Mouse (Mus musculus): ENCODE results near the gene Zfp536.

The Zfp536 gene

DNA sequence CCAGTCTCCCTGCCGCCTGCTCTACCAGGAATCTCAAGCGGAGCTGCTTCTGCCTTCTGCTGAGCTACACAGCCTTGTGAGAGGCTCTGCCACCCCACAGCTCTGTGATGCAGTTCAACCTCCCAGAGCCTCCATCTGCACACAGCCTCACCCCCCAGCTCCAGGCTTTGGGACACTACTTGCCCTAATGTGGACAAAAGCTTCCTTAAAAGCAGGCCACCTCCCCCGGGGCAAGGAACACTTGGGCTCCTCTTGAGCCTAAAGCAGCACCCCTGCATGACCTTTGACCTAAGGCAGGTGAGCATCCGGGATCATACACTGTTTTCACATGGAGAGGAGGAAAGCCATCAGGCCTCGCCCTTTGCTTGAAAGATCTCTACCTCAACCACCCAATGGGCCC, 219.0 kb downstream of the Zfp536 start:
- DNase-seq (ENCODE audit: low read depth, low spot score) = no peak

GRCm38 (mm10) chr7:37553646-37554045, 219.8 kb downstream of the Zfp536 start:
- no peak for DNase-seq (ENCODE audit: low read depth, low spot score)

GRCm38 (mm10) chr7:37552384-37552783, 221.1 kb downstream of the Zfp536 start:
- no peak for DNase-seq (ENCODE audit: low read depth, low spot score)

DNA sequence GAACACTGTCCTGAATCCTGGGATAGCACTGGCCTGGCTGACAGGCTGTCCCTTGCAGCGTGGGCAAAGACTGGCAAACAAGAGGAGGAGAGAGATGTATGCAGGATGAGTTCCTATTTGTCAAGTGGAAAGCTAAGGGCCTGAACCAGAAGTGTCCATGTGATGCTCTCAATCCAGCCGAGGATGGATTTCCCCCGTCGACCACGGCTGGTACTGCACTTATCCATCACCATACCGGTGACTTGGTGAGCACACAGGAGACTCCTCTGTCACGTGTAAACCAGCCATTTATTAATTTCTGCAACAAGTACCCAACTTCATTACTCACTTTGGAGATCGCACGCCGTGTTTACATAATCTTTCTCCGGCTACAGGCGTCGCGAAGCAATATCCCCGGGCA, 224.6 kb downstream of the Zfp536 start:
- no peak for DNase-seq (ENCODE audit: low read depth, low spot score)

- DNase-seq (ENCODE audit: low read depth, low spot score) = no peak
Measured at GRCm38 (mm10) chr7:37544011-37544410, 229.4 kb downstream of the Zfp536 start.

DNA sequence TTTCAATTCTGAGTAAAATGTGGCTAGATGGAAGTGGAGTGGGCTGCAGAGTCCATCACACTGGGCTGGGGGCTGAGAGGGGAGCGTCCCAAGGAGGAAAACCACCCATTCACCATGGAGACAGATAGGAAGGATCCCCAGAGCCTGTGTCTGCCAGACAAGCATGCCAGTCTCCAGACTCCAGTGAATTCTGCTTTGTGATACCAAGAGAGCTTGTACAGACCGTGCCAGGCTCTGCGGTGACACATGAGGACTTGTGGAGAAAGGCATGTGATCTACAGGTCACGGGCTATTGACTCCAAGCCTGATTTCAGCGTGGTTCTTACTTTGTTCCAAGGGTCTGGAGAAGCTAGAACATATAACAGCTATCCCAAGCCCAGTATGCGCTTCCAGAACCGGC, 230.5 kb downstream of the Zfp536 start:
- no peak for DNase-seq (ENCODE audit: low read depth, low spot score)

DNA sequence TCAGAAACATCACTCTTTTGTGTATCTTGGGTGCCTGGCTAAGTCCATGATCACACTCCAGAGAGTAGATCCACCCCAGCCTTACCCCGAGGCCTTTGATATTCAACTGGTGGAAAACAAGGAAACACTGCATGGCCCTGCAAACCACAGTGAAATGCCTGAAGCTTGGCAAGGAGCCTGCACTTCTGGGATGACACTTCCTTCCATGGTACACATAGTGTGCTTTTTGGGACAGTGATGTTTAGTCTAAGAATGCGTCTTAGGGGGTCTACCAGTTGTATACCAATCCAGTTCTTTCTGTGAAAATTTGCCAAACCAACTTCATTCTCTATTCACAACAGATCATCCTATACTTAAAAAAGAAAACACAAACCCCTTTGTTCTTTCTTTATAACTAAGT, 242.3 kb downstream of the Zfp536 start:
- no peak for DNase-seq (ENCODE audit: low read depth, low spot score)

DNA sequence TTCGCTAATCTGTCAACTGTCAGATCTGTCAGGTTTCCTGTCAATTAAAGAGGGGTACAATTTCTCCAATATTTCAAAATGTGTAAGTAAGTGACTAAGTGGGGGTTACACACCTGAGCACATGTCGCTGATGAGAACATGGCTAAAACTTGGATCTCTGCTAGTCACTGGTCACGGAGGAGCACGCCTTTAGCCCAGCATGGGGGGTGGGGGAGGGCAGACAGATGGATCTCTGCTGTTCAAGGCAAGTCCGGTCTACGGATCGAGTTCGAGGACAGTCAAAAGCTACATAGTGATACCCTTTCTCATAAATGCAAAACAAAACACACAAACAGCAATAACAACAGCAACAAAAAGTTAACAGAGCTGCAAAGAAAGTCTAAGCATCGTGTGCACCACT, 245.1 kb downstream of the Zfp536 start:
- DNase-seq (ENCODE audit: low read depth, low spot score) = no peak

- DNase-seq (ENCODE audit: low read depth, low spot score) = no peak
Measured at GRCm38 (mm10) chr7:37527890-37528289, 245.6 kb downstream of the Zfp536 start.

DNA sequence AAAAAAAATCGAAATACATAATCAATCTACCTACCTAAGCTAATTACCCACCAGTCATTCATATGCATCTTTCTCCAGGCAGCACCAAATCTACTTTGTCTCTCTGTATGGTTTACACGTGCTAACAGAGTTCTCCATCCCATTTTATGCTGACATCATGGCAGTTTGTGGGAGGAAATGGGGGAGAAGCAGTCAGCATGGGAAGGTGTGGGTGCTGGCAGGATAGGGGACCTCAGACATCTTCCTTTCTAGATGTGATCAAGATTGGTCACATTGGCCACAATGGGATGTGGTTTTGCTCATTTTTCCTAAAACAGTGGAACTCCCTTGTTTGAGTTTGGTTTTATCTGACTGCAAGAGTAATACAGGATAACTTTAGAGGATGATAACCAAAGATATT, 252.0 kb downstream of the Zfp536 start:
- peak; percentile 21 for DNase-seq (ENCODE audit: low read depth, low spot score)

- DNase-seq (ENCODE audit: low read depth, low spot score) = no peak
Measured at GRCm38 (mm10) chr7:37510933-37511675, 262.3 kb downstream of the Zfp536 start.

GRCm38 (mm10) chr7:37509700-37510099, 263.7 kb downstream of the Zfp536 start:
- no peak for DNase-seq (ENCODE audit: low read depth, low spot score)

DNA sequence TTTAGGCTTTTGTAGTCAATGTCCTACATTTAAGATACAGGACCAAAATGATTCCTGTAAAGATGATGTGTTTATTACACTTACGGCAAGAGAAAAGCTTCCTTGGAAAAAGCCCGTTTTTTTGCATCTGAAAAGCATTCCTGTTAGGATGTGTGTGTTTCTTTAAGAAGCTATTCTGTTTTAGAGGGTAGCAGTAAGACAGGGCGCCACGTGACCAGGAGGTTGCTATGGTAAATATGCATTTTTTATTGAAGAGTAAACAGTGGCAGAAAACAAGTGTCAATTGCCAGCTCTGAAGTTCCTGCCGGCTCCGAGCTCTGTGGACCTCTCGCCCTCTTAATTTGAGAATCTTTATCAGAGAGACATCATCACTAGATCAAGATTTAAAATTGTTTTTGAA, 267.9 kb downstream of the Zfp536 start:
- DNase-seq (ENCODE audit: low read depth, low spot score) = no peak

GRCm38 (mm10) chr7:37505096-37505495, 268.3 kb downstream of the Zfp536 start:
- no peak for DNase-seq (ENCODE audit: low read depth, low spot score)

GRCm38 (mm10) chr7:37498881-37499280, 274.6 kb downstream of the Zfp536 start:
- peak; percentile 44 for DNase-seq (ENCODE audit: low read depth, low spot score)

GRCm38 (mm10) chr7:37496491-37496890, 276.9 kb downstream of the Zfp536 start:
- DNase-seq (ENCODE audit: low read depth, low spot score) = no peak

DNA sequence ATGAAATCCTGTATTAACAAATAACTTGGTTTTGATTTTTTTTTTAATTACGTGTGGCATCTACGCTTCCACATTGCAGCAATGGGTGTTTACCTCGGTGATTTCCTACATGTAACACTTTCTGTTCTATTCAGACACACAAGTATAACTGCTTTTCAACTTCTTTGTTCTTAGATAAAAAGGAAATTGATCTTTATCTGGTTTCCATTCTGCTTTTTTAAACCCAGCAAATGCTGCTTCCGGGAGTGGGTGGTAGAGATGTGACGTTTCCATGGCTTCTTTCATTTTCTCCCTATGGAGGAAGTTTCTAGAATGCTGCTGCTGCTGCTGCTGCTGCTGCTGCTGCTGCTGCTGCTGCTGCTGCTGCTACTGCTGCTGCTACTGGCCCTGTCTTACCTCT, 283.1 kb downstream of the Zfp536 start:
- DNase-seq (ENCODE audit: low read depth, low spot score) = peak; percentile 93

DNA sequence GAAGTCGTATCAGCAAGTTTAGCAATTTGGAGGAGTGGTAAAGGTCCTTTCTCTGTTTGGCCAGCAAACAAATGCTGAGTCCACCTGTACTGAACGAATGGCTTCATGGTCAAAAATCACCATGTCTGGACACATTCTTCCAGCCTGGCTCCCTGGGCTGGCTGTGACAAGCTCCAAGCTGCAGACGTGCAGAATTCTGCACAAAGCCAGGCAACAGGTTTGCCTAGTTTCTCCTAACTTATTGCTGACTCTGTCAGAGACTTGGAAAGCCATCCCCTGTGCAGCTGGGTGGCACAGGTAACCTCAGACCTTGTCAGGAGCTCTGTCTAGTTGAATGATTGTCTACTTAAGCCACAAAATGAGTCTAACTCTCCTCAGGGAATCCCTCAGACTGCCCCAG, 288.5 kb downstream of the Zfp536 start:
- DNase-seq (ENCODE audit: low read depth, low spot score) = no peak

DNA sequence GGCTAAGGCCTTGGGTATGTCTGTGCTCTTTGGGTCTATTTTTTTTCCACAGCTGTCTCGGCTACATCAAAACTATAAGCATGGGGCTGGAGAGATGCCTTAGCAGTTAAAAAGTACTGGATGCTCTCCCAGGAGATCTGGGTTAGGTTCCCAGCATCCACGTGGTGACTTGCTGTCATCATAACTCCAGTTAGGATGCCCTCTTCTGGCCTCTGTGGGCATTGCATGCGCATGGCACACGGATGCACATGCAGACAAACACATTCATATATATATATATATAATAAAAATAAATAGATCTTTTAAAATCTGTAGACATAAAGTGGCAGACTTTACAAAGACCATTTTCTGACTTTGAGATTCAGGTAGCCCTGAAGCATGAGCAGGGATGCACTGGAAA, 290.9 kb downstream of the Zfp536 start:
- DNase-seq (ENCODE audit: low read depth, low spot score) = no peak

GRCm38 (mm10) chr7:37481165-37481564, 292.3 kb downstream of the Zfp536 start:
- DNase-seq (ENCODE audit: low read depth, low spot score) = no peak

- DNase-seq (ENCODE audit: low read depth, low spot score) = no peak
Measured at GRCm38 (mm10) chr7:37477309-37477708, 296.1 kb downstream of the Zfp536 start.

DNA sequence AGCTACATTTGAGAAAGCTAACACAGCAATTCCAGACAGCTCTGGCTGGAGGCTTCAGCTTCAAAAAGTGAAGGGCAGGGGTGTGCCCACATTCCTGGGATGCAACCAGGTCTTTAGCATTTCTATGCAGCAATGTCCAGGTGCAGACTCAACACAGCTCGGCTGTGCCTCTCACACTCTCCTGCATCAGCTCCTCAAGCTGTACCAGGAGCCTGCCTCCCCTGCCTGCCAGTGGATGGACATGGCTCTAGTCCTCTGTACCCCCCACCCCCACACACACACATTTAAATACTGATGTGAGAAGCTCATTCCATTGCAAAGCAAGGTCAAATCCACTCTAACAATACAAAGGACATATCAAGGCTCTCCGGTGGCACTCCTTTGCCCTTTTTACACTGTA, 298.0 kb downstream of the Zfp536 start:
- DNase-seq (ENCODE audit: low read depth, low spot score) = no peak

GRCm38 (mm10) chr7:37474284-37474683, 299.2 kb downstream of the Zfp536 start:
- no peak for DNase-seq (ENCODE audit: low read depth, low spot score)
